Mouse (Mus musculus) hindbrain, embryonic 15.5 days (tissue): Measurements from ENCODE around the gene Olfr119. TPM values are rescaled to one million over a fixed set of nuclear protein-coding genes. Genes with fewer than 3 reads are reported as not detected.
"Not testable (repeated sequence)": the region's sequence is repeated elsewhere in the genome, so short reads cannot be mapped to it uniquely, and the experiment has no call there.

ENCODE experiments used
- ATAC-seq: fragments of 200-750 bp; cut with Nextera tagmentation; 2 replicates; pipeline ENCODE4 v1.8.0; 2017; ENCODE audit warnings: low read depth, moderate number of reproducible peaks, moderate TSS enrichment; ENCODE audit not compliant: low FRiP score
- H3K27ac ChIP-seq: fragments of 300-500 bp; sonication (generic); replicated peaks from 2 replicates; pipeline ENCODE4 v1.5.1; 2015; ENCODE audit warnings: mild to moderate bottlenecking, inconsistent platforms
- H3K27me3 ChIP-seq: fragments of 300-500 bp; sonication (generic); 2 replicates; pipeline ENCODE4 v1.6.1; 2015; ENCODE audit warnings: control low read depth, inconsistent platforms
- H3K36me3 ChIP-seq: fragments of 300-500 bp; sonication (generic); 2 replicates; pipeline ENCODE4 v1.6.1; 2015; ENCODE audit warnings: control low read depth, inconsistent platforms
- H3K4me1 ChIP-seq: fragments of 300-500 bp; sonication (generic); replicated peaks from 2 replicates; pipeline ENCODE4 v1.6.1; 2015; ENCODE audit warnings: control low read depth, inconsistent platforms
- H3K4me2 ChIP-seq: fragments of 300-500 bp; sonication (generic); 2 replicates; pipeline ENCODE4 v1.6.1; 2015; ENCODE audit warnings: moderate library complexity, mild to moderate bottlenecking, inconsistent platforms
- H3K4me3 ChIP-seq: fragments of 300-500 bp; sonication (generic); 2 replicates; pipeline ENCODE4 v1.5.1; 2015; ENCODE audit warnings: mild to moderate bottlenecking, inconsistent platforms
- H3K9ac ChIP-seq: fragments of 300-500 bp; sonication (generic); 2 replicates; pipeline ENCODE4 v1.6.1; 2015; ENCODE audit warnings: inconsistent platforms
- H3K9me3 ChIP-seq: fragments of 300-500 bp; sonication (generic); 2 replicates; pipeline ENCODE4 v1.6.1; 2016; ENCODE audit warnings: control low read depth, inconsistent platforms
- WGBS: fragments of 180-500 bp; shearing (Covaris S2); methylation state at CpG from one replicate; pipeline ENCODE4 v1.1.7; 2015; 5-methylcytosine and 5-hydroxymethylcytosine counted together
- polyA plus RNA-seq: library from polyadenylated mRNA; unstranded; fragments of >200 nt; fragmentation: Nextera tagmentation; extraction: Ambion mirVana; gene quantifications from 2 replicates; pipeline ENCODE4 v1.2.1, GENCODE M21; 2015

Gene Olfr119
- polyA plus RNA-seq: not detected in 2 replicates

DNA sequence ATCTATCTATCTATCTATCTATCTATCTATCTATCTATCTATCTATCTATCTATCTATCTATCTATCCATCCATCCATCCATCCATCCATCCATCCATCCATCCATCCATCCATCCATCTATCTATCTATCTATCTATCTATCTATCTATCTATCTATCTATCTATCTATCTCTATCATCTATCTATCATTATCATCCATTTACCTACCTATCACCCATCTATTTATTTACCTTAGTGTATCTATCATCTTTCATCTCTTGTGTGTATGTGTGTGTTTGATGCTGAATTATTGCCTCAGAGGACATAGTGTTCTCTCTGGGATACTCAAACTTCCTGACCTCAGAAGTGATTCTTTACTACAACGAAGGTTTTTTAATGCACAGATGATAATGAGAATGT is at the start of gene Olfr119:
Olfr119 (plus strand) TSS at position 301 of the 400 bp plus-strand sequence.
- ATAC-seq, H3K36me3 ChIP-seq, H3K9me3 ChIP-seq, H3K27me3 ChIP-seq, H3K4me1 ChIP-seq, H3K4me2 ChIP-seq, H3K27ac ChIP-seq, H3K4me3 ChIP-seq, H3K9ac ChIP-seq: not testable (repeated sequence)
- 67% methylated on average over 1 of the region's 1 CpGs for WGBS

DNA sequence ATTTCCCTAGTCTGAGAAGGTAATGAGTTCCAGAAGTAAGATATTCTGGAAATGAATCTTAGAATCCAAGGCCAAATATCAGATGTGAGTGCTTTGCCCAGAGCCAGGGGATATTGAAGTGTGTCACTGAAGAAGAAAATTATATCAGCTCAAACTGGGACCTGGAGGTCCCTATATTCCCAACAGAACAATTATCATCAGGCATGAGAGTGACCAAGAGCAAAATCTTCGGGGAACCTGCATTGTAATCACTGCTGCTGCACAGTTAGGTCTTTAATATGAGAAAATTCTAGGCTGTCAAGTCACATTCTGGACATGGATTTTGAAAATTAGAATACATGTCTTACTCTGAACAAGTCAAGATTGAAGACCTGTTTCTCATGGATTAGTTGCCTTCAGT is 32.7 kb upstream of the Olfr119 start, which contains the start of gene Olfr117:
Olfr117 (minus strand) TSS at position 101 of the 400 bp plus-strand sequence.
- Histone ChIP-seq H3K4me2 (no peak within 1 kb of the TSS), H3K27ac (no peak within 1 kb of the TSS), H3K27me3 (no peaks in the 10 kb centered on the region), H3K9ac (no peak within 1 kb of the TSS), H3K36me3 (no peaks in the 10 kb centered on the region), H3K4me3 (no peak within 1 kb of the TSS), H3K9me3 (no peaks in the 10 kb centered on the region), H3K4me1 (no peaks in the 10 kb centered on the region)
- WGBS: 71% methylated on average over 1 of the region's 1 CpGs
- no peak for ATAC-seq

DNA sequence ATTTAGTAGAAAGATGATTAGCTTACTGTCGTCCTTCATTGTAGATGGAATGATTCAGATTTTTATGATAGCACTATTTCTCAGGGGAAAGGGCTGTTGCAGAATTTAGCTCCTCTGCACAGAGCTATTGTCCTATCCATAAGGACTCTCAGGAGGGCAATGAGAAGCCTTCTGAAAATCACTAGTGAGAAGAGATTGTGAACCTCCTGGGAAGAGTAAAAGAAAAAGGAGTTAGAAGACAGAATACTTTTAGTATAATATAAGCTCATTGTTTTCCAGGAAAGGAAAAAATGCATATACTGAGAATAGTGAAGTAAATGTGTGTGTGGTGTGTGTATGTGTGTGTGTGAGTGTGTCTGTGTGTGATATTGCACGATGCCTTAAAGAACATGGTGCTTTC is 29.7 kb upstream of the Olfr119 start, which contains the start of gene Olfr118:
Olfr118 (plus strand) TSS at position 301 of the 400 bp plus-strand sequence.
- ATAC-seq: no peak
- no peaks in the 10 kb centered on the region for H3K4me1 ChIP-seq
- no peaks in the 10 kb centered on the region for H3K36me3 ChIP-seq
- WGBS: 75% methylated on average over 2 of the region's 2 CpGs
- no peak within 1 kb of the TSS for H3K27ac ChIP-seq
- H3K9ac ChIP-seq: no peak within 1 kb of the TSS
- no peak within 1 kb of the TSS for H3K4me2 ChIP-seq
- H3K9me3 ChIP-seq: no peaks in the 10 kb centered on the region
- H3K27me3 ChIP-seq: no peaks in the 10 kb centered on the region
- H3K4me3 ChIP-seq: no peak within 1 kb of the TSS

DNA sequence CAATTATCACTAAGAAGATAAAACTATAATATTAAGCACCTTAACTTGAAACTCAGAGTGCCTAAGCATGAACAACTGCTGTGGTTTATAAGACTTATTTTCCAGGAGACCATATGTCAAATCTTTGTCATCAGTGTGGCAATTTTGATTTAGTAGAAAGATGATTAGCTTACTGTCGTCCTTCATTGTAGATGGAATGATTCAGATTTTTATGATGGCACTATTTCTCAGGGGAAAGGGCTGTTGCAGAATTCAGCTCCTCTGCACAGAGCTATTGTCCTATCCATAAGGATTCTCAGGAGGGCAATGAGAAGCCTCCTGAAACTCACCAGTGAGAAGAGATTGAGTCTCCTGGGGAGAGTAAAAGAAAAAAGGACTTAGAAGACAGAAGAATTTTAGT is 25.1 kb downstream of the Olfr119 start, which contains the start of gene Olfr120:
Olfr120 (plus strand) TSS at position 301 of the 400 bp plus-strand sequence.
- WGBS: 70% methylated on average over 1 of the region's 1 CpGs
- no peaks in the 10 kb centered on the region for H3K27me3 ChIP-seq
- ATAC-seq: no peak
- no peaks in the 10 kb centered on the region for H3K9me3 ChIP-seq
- H3K4me2 ChIP-seq: no peak within 1 kb of the TSS
- no peak within 1 kb of the TSS for H3K4me3 ChIP-seq
- no peaks in the 10 kb centered on the region for H3K4me1 ChIP-seq
- H3K36me3 ChIP-seq: no peaks in the 10 kb centered on the region
- H3K9ac ChIP-seq: no peak within 1 kb of the TSS
- H3K27ac ChIP-seq: no peak within 1 kb of the TSS

DNA sequence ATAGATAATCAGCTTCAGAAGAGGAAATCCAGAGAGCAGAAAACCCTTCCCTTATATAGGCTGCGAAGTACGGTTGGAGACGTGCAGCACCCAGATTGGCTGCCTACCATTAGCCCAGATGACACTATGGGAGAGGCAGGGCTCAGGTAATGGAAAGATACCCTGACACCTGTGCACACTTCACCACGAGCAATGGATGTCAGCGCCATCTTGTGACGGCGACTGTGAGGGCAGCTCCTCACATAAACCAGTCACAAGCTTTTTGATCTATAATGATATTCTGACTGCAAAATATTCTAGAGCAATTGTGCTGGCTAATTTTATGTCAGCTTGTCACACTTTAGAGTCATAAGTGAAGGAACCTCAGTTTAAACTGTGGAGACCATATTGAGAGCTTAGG is 41.7 kb downstream of the Olfr119 start:
- Histone ChIP-seq H3K4me3 (no peak overlapping the region), H3K9me3 (no peaks in the 10 kb centered on the region), H3K27ac (no peak overlapping the region), H3K9ac (no peak overlapping the region), H3K4me2 (no peak overlapping the region), H3K36me3 (no peaks in the 10 kb centered on the region), H3K4me1 (no peaks in the 10 kb centered on the region), H3K27me3 (no peaks in the 10 kb centered on the region)
- no peak for ATAC-seq
- WGBS: 59% methylated on average over 7 of the region's 7 CpGs

Other genes with a start within 250 kb of the Olfr119 start
- gene Olfr109, start 237.6 kb upstream of the Olfr119 start, polyA plus RNA-seq: not detected in 2 replicates
- not detected in 2 replicates for gene H2-M2, start 213.0 kb upstream of the Olfr119 start, polyA plus RNA-seq
- not detected in 2 replicates for gene Olfr110, start 204.1 kb upstream of the Olfr119 start, polyA plus RNA-seq
- not detected in 2 replicates for gene Olfr111, start 188.5 kb upstream of the Olfr119 start, polyA plus RNA-seq
- gene Olfr112, start 127.1 kb upstream of the Olfr119 start, polyA plus RNA-seq: not detected in 2 replicates
- not detected in 2 replicates for gene Olfr113, start 118.9 kb upstream of the Olfr119 start, polyA plus RNA-seq
- gene Olfr114, start 103.8 kb upstream of the Olfr119 start, polyA plus RNA-seq: not detected in 2 replicates
- gene Olfr115, start 69.5 kb upstream of the Olfr119 start, polyA plus RNA-seq: not detected in 2 replicates
- not detected in 2 replicates for gene Olfr116, start 69.4 kb upstream of the Olfr119 start, polyA plus RNA-seq
- not detected in 2 replicates for gene Olfr117, start 32.8 kb upstream of the Olfr119 start, polyA plus RNA-seq
- not detected in 2 replicates for gene Olfr118, start 29.6 kb upstream of the Olfr119 start, polyA plus RNA-seq
- not detected in 2 replicates for gene Olfr120, start 25.2 kb downstream of the Olfr119 start, polyA plus RNA-seq
- not detected in 2 replicates for gene Olfr121, start 52.3 kb downstream of the Olfr119 start, polyA plus RNA-seq
- gene Olfr122, start 72.0 kb downstream of the Olfr119 start, polyA plus RNA-seq: not detected in 2 replicates
- gene Olfr123, start 97.0 kb downstream of the Olfr119 start, polyA plus RNA-seq: not detected in 2 replicates
- not detected in 2 replicates for gene Olfr124, start 103.3 kb downstream of the Olfr119 start, polyA plus RNA-seq
- gene Olfr125, start 136.4 kb downstream of the Olfr119 start, polyA plus RNA-seq: not detected in 2 replicates
- not detected in 2 replicates for gene Olfr126, start 150.9 kb downstream of the Olfr119 start, polyA plus RNA-seq
- not detected in 2 replicates for gene Olfr127, start 203.9 kb downstream of the Olfr119 start, polyA plus RNA-seq
- gene Olfr128, start 224.0 kb downstream of the Olfr119 start, polyA plus RNA-seq: not detected in 2 replicates